Mouse (Mus musculus): Measurements from ENCODE around the gene Hbs1l.

DNA sequence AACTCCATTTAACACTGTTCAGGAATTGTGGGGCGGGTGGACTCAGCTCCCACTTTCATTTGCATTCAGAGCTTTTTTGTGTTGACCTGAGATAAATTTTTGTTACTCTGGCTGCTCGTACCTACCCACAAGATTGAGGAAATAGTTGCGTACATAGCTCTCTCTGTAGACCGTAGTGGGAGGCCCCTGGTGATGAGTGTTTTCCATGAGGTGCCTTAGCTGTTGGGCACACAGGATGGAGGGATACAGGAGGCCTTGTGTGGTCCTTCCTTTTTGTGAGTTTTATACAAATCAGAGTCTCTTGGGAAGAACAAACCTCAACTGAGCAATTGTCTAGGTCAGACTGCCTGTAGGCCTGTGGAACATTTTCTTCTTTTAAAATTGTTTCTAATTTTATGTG is 109.0 kb downstream of the Hbs1l start:
- no peak for TF ChIP-seq CTCF (conservative IDR thresholded peaks at IDR 0.05; ENCODE audit: low read length)
- TF ChIP-seq NANOG (IDR thresholded peaks at IDR 0.05; ENCODE audit: borderline replicate concordance, low read length) = no peak

Data from E14TG2a.4 (cell line).